Mouse (Mus musculus) spleen, adult 2 months (tissue): ENCODE measurements around the gene Cpne6. TPM values are rescaled to one million over a fixed set of nuclear protein-coding genes. Genes with fewer than 3 reads are reported as not detected.

Experiments used
- DNase-seq, 2 experiments: peaks; one replicate each; pipeline versions ENCODE4 v3.0.0 to v3.0.0-alpha.2; 2012 to 2021; ENCODE audit warnings: low spot score in 2 of 2, low read depth in 1 of 2
- H3K27ac ChIP-seq: fragments of 200-500 bp; 2 replicates; pipeline ENCODE4 v1.5.1; 2012; ENCODE audit warnings: low read length, inconsistent platforms; ENCODE audit not compliant: insufficient read depth
- H3K27me3 ChIP-seq: fragments of 200-500 bp; 2 replicates; pipeline ENCODE4 v1.6.1; 2012; ENCODE audit warnings: mild to moderate bottlenecking, moderate library complexity, low read length, inconsistent platforms; ENCODE audit not compliant: control insufficient read depth, insufficient read depth
- H3K36me3 ChIP-seq: fragments of 200-500 bp; 2 replicates; pipeline ENCODE4 v1.6.1; 2012; ENCODE audit warnings: mild to moderate bottlenecking, low read length, inconsistent platforms; ENCODE audit not compliant: control insufficient read depth, insufficient read depth
- H3K4me1 ChIP-seq: fragments of 200-500 bp; 2 replicates; pipeline ENCODE4 v1.6.1; 2011; ENCODE audit warnings: inconsistent platforms; ENCODE audit not compliant: control insufficient read depth, insufficient read depth, insufficient read length
- H3K4me3 ChIP-seq: fragments of 200-500 bp; 2 replicates; pipeline ENCODE4 v1.5.1; 2011; ENCODE audit warnings: mild to moderate bottlenecking, inconsistent platforms; ENCODE audit not compliant: insufficient read depth, insufficient read length; ENCODE audit errors: extremely low read depth
- CTCF ChIP-seq: fragments of 200-500 bp; IDR thresholded peaks from 2 replicates; pipeline ENCODE4 v1.5.1; 2011; ENCODE audit warnings: mild to moderate bottlenecking, inconsistent platforms; ENCODE audit not compliant: insufficient read depth, insufficient read length, insufficient replicate concordance; ENCODE audit errors: extremely low read depth
- POLR2A ChIP-seq: fragments of 200-500 bp; IDR thresholded peaks from 2 replicates; pipeline ENCODE4 v1.6.1; 2011; ENCODE audit warnings: low read depth, low read length, inconsistent platforms
- WGBS: fragments of 180-500 bp; shearing (Covaris S2); methylation state at CpG from one replicate; pipeline ENCODE4 v1.1.7; 2018; 5-methylcytosine and 5-hydroxymethylcytosine counted together
- polyA plus RNA-seq: library from polyadenylated mRNA; depleted of rRNA; stranded (reverse); fragments of >200 nt; gene quantifications from 2 replicates; pipeline ENCODE4 v1.2.3, GENCODE M21; 2012

The Cpne6 gene
- polyA plus RNA-seq, 1 experiment = not detected

DNA sequence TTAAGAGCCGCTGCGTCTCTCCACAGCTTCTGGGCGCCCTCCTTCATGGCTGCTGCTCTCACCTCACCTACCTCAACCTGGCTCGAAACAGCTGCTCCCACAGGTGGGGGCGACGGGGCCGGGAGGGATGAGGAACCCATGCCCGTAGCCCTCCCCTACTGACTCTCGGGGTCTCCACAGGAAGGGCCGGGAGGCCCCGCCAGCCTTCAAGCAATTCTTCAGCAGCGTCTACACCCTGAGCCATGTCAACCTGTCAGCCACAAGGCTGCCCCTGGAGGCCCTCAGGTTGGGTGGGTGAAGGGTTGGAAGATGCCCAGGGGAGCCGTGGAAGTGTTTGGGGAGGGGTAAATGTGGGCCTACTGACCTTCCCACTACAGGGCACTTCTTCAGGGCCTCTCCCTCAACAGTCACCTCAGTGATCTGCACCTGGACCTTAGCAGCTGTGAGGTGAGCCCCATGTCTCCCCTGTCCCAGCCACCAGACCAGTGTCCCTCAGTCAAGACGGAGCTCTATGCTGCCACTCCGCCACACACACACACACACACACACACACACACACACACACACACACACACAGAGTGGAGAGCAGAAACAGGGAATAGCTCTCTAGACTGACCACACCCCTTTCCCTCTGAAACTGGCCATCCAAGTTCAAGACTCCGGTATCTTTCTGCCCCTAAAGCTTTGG lies 13.3 kb upstream of the Cpne6 start:
- no peak for DNase-seq
- peaks cover 2% of the 10 kb centered on the region; the same call in 1 of the 2 replicates for H3K4me1 ChIP-seq
- H3K27me3 ChIP-seq = no peaks in the 10 kb centered on the region
- 72% methylated on average over 16 of the region's 16 CpGs for WGBS
- H3K36me3 ChIP-seq = no peaks in the 10 kb centered on the region
- no peak for TF ChIP-seq POLR2A
- TF ChIP-seq CTCF = no peak
- no peak overlapping the region for H3K4me3 ChIP-seq
- H3K27ac ChIP-seq = no peak overlapping the region

DNA sequence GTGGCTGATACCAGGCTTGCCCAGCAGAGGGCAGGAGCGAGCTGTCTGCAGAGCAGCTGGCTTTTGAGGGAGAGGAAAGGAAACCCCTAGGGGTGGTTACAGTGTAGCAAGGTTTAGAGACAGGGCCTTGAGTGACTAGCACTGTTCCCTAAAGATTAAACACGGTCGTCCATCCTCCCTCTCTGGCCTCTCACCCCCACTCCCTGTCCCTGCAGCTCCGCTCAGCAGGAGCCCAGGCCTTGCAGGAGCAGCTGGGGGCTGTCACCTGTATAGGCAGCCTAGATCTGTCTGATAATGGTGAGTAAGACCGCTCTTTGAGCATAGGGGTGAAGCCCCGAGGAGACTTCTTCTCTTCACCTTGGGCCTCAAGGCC lies 12.8 kb upstream of the Cpne6 start:
- Histone ChIP-seq H3K27me3 (no peaks in the 10 kb centered on the region), H3K4me3 (no peak overlapping the region), H3K36me3 (no peaks in the 10 kb centered on the region), H3K27ac (no peak overlapping the region), H3K4me1 (peaks cover 2% of the 10 kb centered on the region; the same call in 1 of the 2 replicates)
- TF ChIP-seq CTCF (peak; percentile 99), POLR2A (no peak)
- WGBS = 36% methylated on average over 6 of the region's 6 CpGs
- DNase-seq = peak; percentile 61 to 85

DNA sequence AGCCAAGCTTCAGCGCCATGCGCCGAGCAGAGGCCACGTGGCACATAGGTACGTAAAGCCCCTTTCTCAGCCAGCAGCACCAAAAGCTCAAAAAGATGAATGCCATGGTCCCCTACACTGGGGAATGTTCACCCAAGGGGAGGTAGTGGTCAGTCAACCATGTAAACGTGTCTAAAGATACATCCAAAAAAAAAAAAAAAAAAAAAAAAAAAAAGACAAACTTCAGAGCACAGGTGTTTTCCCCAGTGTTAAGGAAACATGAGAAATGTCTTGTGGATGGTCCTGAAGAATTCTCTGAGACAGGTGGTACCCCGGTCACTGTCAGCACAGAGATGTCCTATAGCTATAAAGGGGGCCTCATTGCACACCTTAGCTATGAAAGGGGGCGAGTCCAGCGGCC lies 4.6 kb upstream of the Cpne6 start:
- Histone ChIP-seq H3K27me3 (peaks cover 3% of the 10 kb centered on the region; the same call in 1 of the 2 replicates), H3K4me3 (no peak overlapping the region), H3K36me3 (no peaks in the 10 kb centered on the region), H3K4me1 (no peaks in the 10 kb centered on the region), H3K27ac (no peak overlapping the region)
- DNase-seq = no peak
- TF ChIP-seq CTCF = no peak
- TF ChIP-seq POLR2A = no peak
- WGBS = 86% methylated on average over 9 of the region's 9 CpGs

DNA sequence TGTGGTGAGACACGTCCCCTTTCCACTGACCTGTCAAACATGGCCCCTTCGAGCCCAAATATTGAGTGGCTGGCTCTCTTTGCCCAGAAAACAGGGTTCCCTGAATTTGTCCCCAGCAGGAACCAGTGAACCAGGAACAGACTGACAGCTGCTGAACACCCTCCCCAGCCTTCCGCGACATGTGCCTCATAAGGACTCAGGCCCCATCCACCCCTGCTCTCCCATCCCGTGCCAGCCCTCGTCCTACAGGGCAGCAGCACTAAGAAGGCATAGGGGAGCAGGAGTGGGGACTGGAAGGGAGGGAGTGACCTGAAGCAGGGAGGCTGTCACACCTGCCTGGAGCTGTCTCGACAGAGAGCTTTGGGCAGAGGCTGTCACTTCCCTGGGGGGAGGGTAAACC lies 2.4 kb upstream of the Cpne6 start:
- Histone ChIP-seq H3K4me1 (no peaks in the 10 kb centered on the region), H3K27ac (no peak overlapping the region), H3K27me3 (peaks cover 3% of the 10 kb centered on the region; the same call in 1 of the 2 replicates), H3K36me3 (no peaks in the 10 kb centered on the region), H3K4me3 (no peak overlapping the region)
- WGBS = 62% methylated on average over 7 of the region's 7 CpGs
- no peak for DNase-seq
- no peak for TF ChIP-seq POLR2A
- TF ChIP-seq CTCF = no peak

DNA sequence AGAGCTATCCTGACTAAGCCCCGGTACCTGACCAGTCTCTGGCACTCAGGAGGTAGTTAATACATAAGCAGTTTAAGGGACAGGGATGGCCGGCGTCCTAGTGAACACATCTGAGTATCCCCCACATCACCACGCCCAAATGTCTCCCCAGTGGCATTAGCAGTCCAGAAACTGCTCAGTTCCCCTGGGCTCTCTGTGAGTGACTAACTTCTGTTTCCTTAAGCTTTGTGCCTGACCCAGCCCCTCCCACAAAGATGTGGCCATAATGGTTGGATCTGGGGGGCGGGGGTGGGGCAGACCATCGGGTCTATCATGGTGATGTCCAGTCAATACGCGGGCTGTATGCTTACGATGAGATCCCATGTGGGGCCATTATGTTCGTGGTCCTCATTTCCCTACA lies 705 bp upstream of the Cpne6 start:
- Histone ChIP-seq H3K4me3 (no peak overlapping the region), H3K27me3 (peaks cover 3% of the 10 kb centered on the region; the same call in 1 of the 2 replicates), H3K27ac (no peak overlapping the region), H3K4me1 (no peaks in the 10 kb centered on the region), H3K36me3 (no peaks in the 10 kb centered on the region)
- 86% methylated on average over 10 of the region's 10 CpGs for WGBS
- TF ChIP-seq CTCF = no peak
- no peak for TF ChIP-seq POLR2A
- DNase-seq = no peak

DNA sequence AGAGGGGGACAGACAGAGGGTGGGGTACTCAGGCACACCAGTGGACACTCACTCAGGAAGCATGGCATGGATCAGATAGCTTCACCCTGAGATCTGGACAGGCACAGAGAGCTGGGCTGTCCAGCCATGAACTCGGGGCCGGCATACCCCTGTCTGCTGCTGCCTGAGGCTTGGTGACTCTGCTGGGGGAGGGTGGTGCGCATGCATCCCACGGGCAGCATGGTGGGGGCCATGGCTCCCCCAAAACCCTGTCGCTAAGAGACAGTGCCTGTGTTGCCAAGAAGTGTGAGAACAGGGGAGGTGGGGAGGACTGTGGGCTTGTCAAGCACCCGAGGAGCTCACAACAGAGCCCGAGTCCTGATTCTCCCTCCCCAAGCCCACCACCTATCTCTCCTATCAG lies 792 bp downstream of the Cpne6 start:
- Histone ChIP-seq H3K27me3 (peaks cover 3% of the 10 kb centered on the region; the same call in 1 of the 2 replicates), H3K27ac (no peak overlapping the region), H3K4me1 (no peaks in the 10 kb centered on the region), H3K36me3 (no peaks in the 10 kb centered on the region), H3K4me3 (no peak overlapping the region)
- no peak for DNase-seq
- TF ChIP-seq POLR2A (no peak), CTCF (no peak)
- 49% methylated on average over 7 of the region's 7 CpGs for WGBS

DNA sequence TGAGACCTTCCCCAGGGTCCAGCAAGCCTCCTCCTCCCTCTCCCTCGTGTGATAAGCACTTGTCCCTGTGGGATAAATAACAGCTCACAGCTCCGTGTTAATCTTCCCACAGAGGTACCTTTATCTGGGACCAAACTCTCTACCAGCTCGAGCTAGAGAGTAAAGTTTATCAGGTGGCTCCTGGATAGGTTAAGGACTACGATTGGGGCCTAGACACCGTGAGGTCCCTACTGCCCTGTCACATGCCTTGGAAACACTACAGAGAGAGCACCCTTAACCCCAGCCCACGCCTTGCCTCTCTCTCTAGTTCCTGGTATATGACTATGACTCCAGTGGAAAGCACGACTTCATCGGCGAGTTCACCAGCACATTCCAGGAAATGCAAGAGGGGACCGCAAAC lies 3.7 kb downstream of the Cpne6 start:
- Histone ChIP-seq H3K27me3 (peaks cover 2% of the 10 kb centered on the region; the same call in 1 of the 2 replicates), H3K4me1 (no peaks in the 10 kb centered on the region), H3K4me3 (no peak overlapping the region), H3K36me3 (no peaks in the 10 kb centered on the region), H3K27ac (no peak overlapping the region)
- WGBS = 50% methylated on average over 10 of the region's 10 CpGs
- no peak for TF ChIP-seq CTCF
- TF ChIP-seq POLR2A = no peak
- DNase-seq = no peak
